Mouse (Mus musculus): ENCODE measurements around the gene Sfmbt1. TPM values are rescaled to one million over a fixed set of nuclear protein-coding genes. Genes with fewer than 3 reads are reported as not detected.

Sfmbt1 gene
- polyA plus RNA-seq, 1 experiment from 2014 or later: 20.5 TPM

Other genes starting within 250 kb of the Sfmbt1 start
- gene Dcp1a, start 235.3 kb upstream of the Sfmbt1 start, polyA plus RNA-seq (2014; fragmentation: Nextera tagmentation; extraction: Ambion mirVana): 30.8 and 34.8 TPM in 2 replicates
- gene Cacna1d, start 223.4 kb upstream of the Sfmbt1 start, polyA plus RNA-seq (2014; fragmentation: Nextera tagmentation; extraction: Ambion mirVana): 0.88 and 2.2 TPM in 2 replicates
- 131 TPM in 2 replicates for gene Tkt, start 166.5 kb upstream of the Sfmbt1 start, polyA plus RNA-seq (2014; fragmentation: Nextera tagmentation; extraction: Ambion mirVana)
- 30.0 and 31.7 TPM in 2 replicates for gene Prkcd, start 88.6 kb upstream of the Sfmbt1 start, polyA plus RNA-seq (2014; fragmentation: Nextera tagmentation; extraction: Ambion mirVana)
- gene Rft1, start 60.5 kb upstream of the Sfmbt1 start, polyA plus RNA-seq (2014; fragmentation: Nextera tagmentation; extraction: Ambion mirVana): 12.9 and 17.6 TPM in 2 replicates
- 31.1 and 36.1 TPM in 2 replicates for gene Tmem110, start 110.7 kb downstream of the Sfmbt1 start, polyA plus RNA-seq (2014; fragmentation: Nextera tagmentation; extraction: Ambion mirVana)
- gene Mustn1, start 164.4 kb downstream of the Sfmbt1 start, polyA plus RNA-seq (2014; fragmentation: Nextera tagmentation; extraction: Ambion mirVana): 0.57 and 0.95 TPM in 2 replicates
- gene Itih4, start 171.6 kb downstream of the Sfmbt1 start, polyA plus RNA-seq (2014; fragmentation: Nextera tagmentation; extraction: Ambion mirVana): not detected in 2 replicates
- gene Itih3, start 208.9 kb downstream of the Sfmbt1 start, polyA plus RNA-seq (2014; fragmentation: Nextera tagmentation; extraction: Ambion mirVana): 0.28 and 0.32 TPM in 2 replicates
- not detected in 2 replicates for gene Itih1, start 228.4 kb downstream of the Sfmbt1 start, polyA plus RNA-seq (2014; fragmentation: Nextera tagmentation; extraction: Ambion mirVana)
- gene Nek4, start 236.5 kb downstream of the Sfmbt1 start, polyA plus RNA-seq (2014; fragmentation: Nextera tagmentation; extraction: Ambion mirVana): 14.0 and 14.6 TPM in 2 replicates